26 mouse cellular contexts compared by ENCODE assay signal in the genomic region with DNA sequence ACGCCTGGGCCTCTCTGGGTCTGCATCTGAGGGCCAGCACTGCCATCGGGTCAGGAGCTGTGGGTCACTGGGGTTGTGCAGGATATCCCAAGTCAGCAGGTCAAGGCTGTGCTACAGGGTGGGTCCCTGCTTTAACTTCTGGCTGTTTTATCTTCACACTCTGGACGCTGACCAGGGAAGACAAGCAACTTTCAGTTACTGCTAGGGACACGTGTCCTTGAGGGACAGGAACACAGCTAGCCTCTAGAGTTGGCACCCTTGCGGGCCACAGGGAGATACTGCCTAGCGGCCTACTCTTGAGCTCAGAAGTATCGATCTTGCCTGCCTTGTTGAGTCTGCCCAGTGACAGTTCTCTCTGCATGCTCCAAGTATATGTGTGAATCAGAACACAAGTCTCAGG. TPM values are rescaled to one million over a fixed set of nuclear protein-coding genes. Genes with fewer than 3 reads are reported as not detected.
DNase-seq lines count a peak whose midpoint lies in the region; TF ChIP-seq lines count a peak whose summit lies in the region.
"Had no signal": no experiment of that assay in that cellular context is flagged by ENCODE, and none has a peak within 500 bp of the region (broad histone marks: within the 10 kb centered on the region; RNA-seq: fewer than 3 reads in every experiment).

No protein-coding gene starts in this region.

- DNase-seq in adrenal gland, adult 2 months = peak; percentile 25
- DNase-seq in adrenal gland, postnatal 25 days = no peak
- DNase-seq in heart, adult 11 months = peak; percentile 94
- DNase-seq in heart, postnatal 10 days = no peak
- peak; percentile 16 to 56 for DNase-seq in adrenal gland, postnatal 36 days
- DNase-seq in layer of hippocampus, adult 11-12 months (ENCODE audit: low spot score) = no peak
- DNase-seq: cerebellum, adult 2 months; cerebellum, postnatal 25 days; gastrocnemius, adult 2 months; gastrocnemius, postnatal 36 days; heart, adult 2 months; kidney, adult 18-20 months; kidney, postnatal 25 days; liver, embryonic 13.5 days; lung, adult 2 months; lung, postnatal 14 days; right cerebral cortex, postnatal 4 days; thymus, adult 18-20 months; thymus, postnatal 25 days had no signal

- H3K79me2 ChIP-seq in myocyte (ENCODE audit: control insufficient read depth, insufficient read depth) = no peaks in the 10 kb centered on the region

- no peak overlapping the region for H3K4me3 ChIP-seq in myocyte
- H3K4me3 ChIP-seq: forebrain, embryonic 10.5 days; gastrocnemius, adult 2 months; heart, adult 2 months; heart, embryonic 13.5 days; kidney, embryonic 15.5 days; limb, embryonic 15.5 days; liver, embryonic 13.5 days; midbrain, embryonic 15.5 days; neural tube, embryonic 12.5 days had no signal

- no peaks in the 10 kb centered on the region for H3K36me3 ChIP-seq in myocyte (ENCODE audit: control insufficient read depth, insufficient read depth)
- H3K36me3 ChIP-seq: liver, embryonic 13.5 days had no signal

- TF ChIP-seq POLR2A in myocyte (IDR thresholded peaks at IDR 0.05; ENCODE audit: insufficient read length, low read depth) = no peak

- H3ac ChIP-seq in myocyte (ENCODE audit: control insufficient read depth, insufficient read length) = no peak overlapping the region

- intact Hi-C loops in heart, postnatal 10 days (cut with DNase I) = no loop called here

- no peak overlapping the region for H3K4me2 ChIP-seq in myocyte (ENCODE audit: low read depth)
- H3K4me2 ChIP-seq: heart, embryonic 13.5 days; kidney, embryonic 15.5 days; limb, embryonic 15.5 days; liver, embryonic 13.5 days; midbrain, embryonic 15.5 days; neural tube, embryonic 12.5 days had no signal

- H3K27me3 ChIP-seq in myocyte (ENCODE audit: control insufficient read depth, insufficient read depth, insufficient read length) = peaks cover 21% of the 10 kb centered on the region
- H3K27me3 ChIP-seq: heart, embryonic 13.5 days; kidney, embryonic 15.5 days; limb, embryonic 15.5 days; liver, embryonic 13.5 days; midbrain, embryonic 15.5 days; neural tube, embryonic 12.5 days had no signal

TF ChIP-seq in myocyte, 11 proteins besides CTCF, POLR2A, EP300 and RAD21:
- no peak for TF ChIP-seq E2F4 (IDR thresholded peaks at IDR 0.05; ENCODE audit: insufficient read depth)
- TF ChIP-seq POLR2AphosphoS2 (IDR thresholded peaks at IDR 0.05; ENCODE audit: insufficient read length, low read depth) = peak; percentile 6

RNA-seq across cellular contexts. Expression of a gene that starts 24.6 kb away (rescaled TPM):
- 10 to 100 TPM; 11.4 to 14.2 TPM for total RNA-seq in adrenal gland, adult 2 months (2021)
- 47.0 and 58.3 TPM in 2 replicates for polyA plus RNA-seq in adrenal gland, adult 2 months (2012; rRNA removed)
- 16.5 and 19.0 TPM in 2 replicates for total RNA-seq in adrenal gland, postnatal 25 days (2021)
- total RNA-seq in heart, postnatal 10 days (2021) = 1 to 10 TPM; 5.4 to 5.5 TPM
- 10 to 100 TPM; 12.0 to 16.2 TPM for total RNA-seq in adrenal gland, postnatal 36 days (2021)
- polyA plus RNA-seq in myocyte (2012; fragmentation: generic; extraction: Trizol) = 4.7 TPM

RNA-seq across cellular contexts. Expression of a gene that starts 33.0 kb away (rescaled TPM):
- 1 to 10 TPM; 1.8 to 2.4 TPM for total RNA-seq in adrenal gland, adult 2 months (2021)
- polyA plus RNA-seq in adrenal gland, adult 2 months (2012; rRNA removed) = 2.5 and 3.7 TPM in 2 replicates
- total RNA-seq in adrenal gland, postnatal 25 days (2021) = 0.81 and 1.9 TPM in 2 replicates
- total RNA-seq in heart, postnatal 10 days (2021) = 1 to 10 TPM; 2.2 to 2.3 TPM
- total RNA-seq in adrenal gland, postnatal 36 days (2021) = 1 to 10 TPM; 1.7 to 3.3 TPM
- 0.08 TPM for polyA plus RNA-seq in myocyte (2012; fragmentation: generic; extraction: Trizol)

RNA-seq across cellular contexts. Expression of a gene that starts 44.5 kb away (rescaled TPM):
- total RNA-seq in adrenal gland, adult 2 months (2021) = 10 to 100 TPM; 52.0 to 63.4 TPM
- 46.3 and 57.5 TPM in 2 replicates for polyA plus RNA-seq in adrenal gland, adult 2 months (2012; rRNA removed)
- 48.2 and 52.6 TPM in 2 replicates for total RNA-seq in adrenal gland, postnatal 25 days (2021)
- 10 to 100 TPM; 63.4 to 83.1 TPM for total RNA-seq in heart, postnatal 10 days (2021)
- 10 to 100 TPM; 53.2 to 55.4 TPM for total RNA-seq in adrenal gland, postnatal 36 days (2021)
- polyA plus RNA-seq in myocyte (2012; fragmentation: generic; extraction: Trizol) = 6.2 TPM

Comparison
In these comparisons a context has a peak if more than half of its experiments do, and no peak if none do; other contexts are left out.
1. DNase-seq: peak in adrenal gland, adult 2 months (single experiment), heart, adult 11 months (single experiment) and adrenal gland, postnatal 36 days (2 of 2); none in adrenal gland, postnatal 25 days (single experiment), heart, postnatal 10 days (0 of 2) and layer of hippocampus, adult 11-12 months (single experiment).